Mouse (Mus musculus) heart, postnatal 14 days (tissue): ENCODE results near the gene Tgfbr3l. TPM values are rescaled to one million over a fixed set of nuclear protein-coding genes. Genes with fewer than 3 reads are reported as not detected.

Experiments used
- DNase-seq, 2 experiments: peaks; one replicate each; pipeline ENCODE4 v3.0.0; 2021 to 2022
- intact Hi-C: fragments of 180-260 bp; cut with DNase I; formaldehyde crosslinking; loops from one replicate; pipeline ENCODE4 v1.15.1; 2025
- long read RNA-seq, 2 experiments: library from polyadenylated mRNA; stranded (forward); transcript quantifications; one replicate each; pipeline ENCODE4 v2.0.0; 2021
- total RNA-seq, 2 experiments: library from RNA; stranded (reverse); gene quantifications; 2 replicates each; pipeline ENCODE4 v1.2.3; 2021

Gene Tgfbr3l
- total RNA-seq: 1 to 10 TPM; 3.0 to 4.3 TPM
- long read RNA-seq, experiment 1, partial matches to known transcripts: 2 of 3 reads
- long read RNA-seq, experiment 1, other reads (novel, unspliced or antisense): 1 of 3 reads
- long read RNA-seq, experiment 2, partial matches to known transcripts: 2 of 2 reads
- long read RNA-seq, experiment 2, other reads (novel, unspliced or antisense): 0 of 2 reads

DNA sequence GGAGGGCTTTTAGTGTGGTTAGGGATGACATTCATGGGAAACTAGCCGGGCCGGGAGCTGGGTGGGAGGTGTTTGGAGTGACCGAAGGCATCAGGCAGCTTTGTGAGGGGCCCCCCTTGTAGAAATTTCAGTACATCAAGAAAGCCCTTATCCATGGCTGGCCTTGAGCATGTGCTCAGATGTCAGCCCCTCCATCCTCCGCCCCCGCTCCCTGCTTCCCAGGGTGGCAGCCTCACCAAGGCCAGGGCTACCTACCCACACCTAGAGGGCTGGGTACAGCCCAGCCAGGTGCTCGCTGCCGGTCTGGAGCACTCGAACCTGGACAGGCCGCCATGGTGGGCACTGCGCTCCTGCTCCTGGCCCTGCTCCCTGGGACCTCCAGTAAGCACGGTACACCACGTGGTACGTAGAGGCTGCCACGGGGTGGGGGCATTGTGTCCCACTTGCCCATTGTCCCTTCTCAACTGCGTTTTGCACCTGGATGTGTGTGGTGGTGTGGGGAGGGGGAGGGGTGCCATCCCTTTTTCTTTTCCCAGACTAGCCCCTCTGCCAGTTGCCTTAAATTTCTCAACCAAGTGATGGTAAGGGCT lies at the start of gene Tgfbr3l:
Gene Tgfbr3l (plus strand): TSS at position 264 of the 590 bp plus-strand sequence.
- intact Hi-C loops: no loop called here

DNA sequence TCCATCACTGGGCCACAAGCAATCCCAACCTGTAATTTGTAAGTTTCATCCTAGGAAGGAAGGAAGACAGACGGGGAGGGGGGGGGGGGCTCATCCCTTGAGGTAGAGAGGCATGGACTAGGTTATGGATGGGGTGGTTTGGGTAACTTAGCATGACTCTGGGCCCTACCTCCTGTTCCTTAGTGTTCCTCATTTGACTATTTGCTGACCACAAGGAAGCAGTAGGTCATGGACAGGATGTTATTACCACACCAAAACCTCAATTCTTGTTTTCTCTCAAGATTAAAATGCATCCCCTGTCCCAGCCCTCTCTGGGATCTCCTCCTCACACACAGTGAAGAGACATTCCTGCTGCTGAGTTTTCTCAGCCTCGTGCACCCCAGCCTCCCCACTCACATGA lies 46.7 kb upstream of the Tgfbr3l start:
- intact Hi-C loops: no loop called here

More for the DNA sequence above, at the start of gene Tgfbr3l:
- DNase-seq: no peak

DNA sequence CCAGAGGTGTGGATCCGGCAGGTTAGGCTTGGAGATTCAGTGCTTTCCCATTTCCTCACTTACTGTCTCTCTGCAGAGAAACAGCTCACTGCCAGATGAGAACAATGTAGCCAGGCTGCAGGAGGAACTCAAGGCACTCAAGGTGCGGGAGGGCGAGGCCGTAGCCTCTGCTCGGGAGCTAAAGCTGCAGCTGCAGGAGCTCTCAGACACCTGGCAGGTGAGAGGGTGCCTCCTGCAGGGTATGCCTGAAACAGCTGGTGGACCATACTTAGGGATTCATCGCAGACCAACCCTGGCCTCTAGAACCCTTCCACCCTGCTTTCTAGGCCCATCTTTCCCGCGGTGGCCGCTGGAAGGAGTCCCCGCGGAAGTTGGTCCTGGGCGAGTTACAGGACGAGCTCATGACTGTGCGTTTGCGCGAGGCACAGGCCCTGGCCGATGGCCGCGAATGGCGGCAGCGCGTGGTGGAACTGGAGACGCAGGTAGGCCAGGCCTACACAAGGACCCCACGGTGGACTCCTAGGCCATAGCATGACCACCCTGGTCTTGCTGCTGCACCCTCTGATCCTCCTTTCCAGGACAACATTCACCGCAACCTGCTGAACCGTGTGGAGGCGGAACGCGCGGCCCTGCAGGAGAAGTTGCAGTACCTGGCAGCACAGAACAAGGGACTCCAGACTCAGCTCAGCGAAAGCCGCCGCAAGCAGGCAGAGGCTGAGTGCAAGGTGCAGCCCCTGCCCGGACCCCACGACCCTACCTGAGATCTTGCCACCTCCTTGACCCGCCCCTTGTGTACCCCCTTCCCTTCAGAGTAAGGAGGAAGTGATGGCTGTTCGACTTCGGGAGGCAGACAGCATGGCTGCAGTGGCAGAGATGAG lies 42.5 kb upstream of the Tgfbr3l start:
- intact Hi-C loops: no loop called here
- no peak for DNase-seq

More for the DNA sequence above, 46.7 kb upstream of the Tgfbr3l start:
- no peak for DNase-seq

DNA sequence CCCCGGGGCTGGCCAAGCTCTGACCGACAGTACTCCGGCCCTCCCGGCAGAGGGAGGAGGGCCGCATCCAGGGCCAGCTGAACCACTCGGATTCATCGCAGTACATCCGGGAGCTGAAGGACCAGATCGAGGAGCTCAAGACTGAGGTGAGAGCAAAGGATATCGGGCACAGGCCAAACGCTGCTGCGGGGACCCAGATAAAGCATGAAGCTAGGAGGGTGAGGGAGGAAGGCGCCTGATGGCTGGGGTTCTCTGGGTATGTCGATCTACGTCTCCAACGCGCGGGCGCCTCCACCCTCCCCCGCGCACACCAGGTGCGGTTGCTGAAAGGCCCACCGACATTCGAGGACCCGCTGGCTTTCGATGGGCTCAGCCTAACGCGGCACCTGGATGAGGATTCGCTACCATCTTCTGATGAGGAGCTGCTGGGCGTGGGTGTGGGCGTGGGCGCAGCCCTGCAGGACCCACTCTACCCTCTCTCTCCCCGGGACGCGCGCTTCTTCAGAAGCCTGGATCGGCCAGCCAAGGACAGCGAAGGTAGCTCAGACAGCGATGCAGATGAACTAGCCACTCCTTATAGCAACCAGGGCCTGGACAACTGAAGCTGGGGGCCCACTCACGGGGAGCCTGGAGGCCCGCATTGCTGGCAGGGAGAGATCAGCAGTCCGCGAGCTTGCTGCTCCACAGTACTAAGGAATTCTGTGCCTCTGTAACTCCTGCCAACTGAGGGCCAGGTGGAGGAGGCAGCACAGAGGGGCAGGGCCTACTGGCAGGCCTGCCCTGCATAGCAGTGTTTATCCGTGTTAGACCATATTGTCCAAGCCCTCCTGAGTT lies 41.6 kb upstream of the Tgfbr3l start:
- no peak for DNase-seq
- intact Hi-C loops: no loop called here

DNA sequence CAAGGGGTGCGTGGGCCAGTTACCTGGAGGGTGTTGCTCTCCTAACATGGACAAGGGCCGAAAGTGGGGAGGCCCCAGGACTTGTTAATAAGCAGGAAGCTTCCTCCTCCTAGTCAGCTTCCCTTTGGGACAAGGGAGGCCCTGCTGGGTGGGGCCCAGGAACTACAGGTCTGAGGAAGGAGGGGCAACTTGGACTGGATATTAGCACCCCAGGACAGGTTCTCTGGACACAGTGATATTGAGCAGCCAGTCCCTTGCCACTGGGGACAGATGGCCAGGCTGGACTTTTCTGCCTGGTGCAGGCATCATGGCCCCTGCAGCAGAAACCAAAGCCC lies 41.0 kb upstream of the Tgfbr3l start:
- no peak for DNase-seq

DNA sequence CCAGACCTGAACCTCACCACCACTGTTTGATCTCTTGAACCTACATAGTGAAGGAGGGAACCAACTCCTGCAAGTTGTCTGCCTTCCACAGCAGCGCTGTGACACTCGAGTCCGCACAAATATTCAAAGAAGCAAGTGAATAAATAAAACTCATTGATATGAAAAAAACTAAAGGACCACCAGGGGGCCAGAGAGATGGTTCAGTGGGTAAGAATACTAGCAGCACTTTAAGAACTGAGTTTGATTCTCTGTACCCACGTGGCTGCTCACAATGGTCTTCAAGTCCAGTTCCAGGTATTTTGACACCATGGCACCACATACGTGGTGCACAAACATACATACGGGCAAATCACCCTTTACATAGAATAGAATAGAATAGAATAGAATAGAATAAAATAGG lies 36.9 kb upstream of the Tgfbr3l start:
- intact Hi-C loops: no loop called here
- no peak for DNase-seq

More for the DNA sequence above, 41.0 kb upstream of the Tgfbr3l start:
- intact Hi-C loops: no loop called here

DNA sequence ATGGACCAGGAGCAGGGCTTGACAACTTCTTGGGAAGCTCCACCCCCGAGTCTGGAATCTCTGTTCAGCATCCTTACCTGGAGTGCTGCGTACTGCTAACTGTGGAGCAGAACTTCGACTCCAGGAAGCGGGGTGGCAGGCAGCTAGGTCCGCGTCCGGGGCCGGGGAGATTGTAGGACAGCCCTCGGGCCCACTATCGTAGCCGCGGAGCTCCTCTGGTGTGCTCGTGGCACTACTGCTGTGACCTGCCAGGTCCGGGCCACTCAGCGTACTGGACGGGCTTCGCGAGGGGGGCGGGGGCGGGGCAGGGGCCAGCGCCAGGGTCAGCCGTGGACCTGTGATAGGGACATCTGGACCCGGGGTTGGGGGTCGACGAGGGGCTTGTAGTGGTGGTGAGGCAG lies 35.2 kb upstream of the Tgfbr3l start:
- DNase-seq: peak in 1 of 2 experiments; percentile 16
- intact Hi-C loops: no loop called here

DNA sequence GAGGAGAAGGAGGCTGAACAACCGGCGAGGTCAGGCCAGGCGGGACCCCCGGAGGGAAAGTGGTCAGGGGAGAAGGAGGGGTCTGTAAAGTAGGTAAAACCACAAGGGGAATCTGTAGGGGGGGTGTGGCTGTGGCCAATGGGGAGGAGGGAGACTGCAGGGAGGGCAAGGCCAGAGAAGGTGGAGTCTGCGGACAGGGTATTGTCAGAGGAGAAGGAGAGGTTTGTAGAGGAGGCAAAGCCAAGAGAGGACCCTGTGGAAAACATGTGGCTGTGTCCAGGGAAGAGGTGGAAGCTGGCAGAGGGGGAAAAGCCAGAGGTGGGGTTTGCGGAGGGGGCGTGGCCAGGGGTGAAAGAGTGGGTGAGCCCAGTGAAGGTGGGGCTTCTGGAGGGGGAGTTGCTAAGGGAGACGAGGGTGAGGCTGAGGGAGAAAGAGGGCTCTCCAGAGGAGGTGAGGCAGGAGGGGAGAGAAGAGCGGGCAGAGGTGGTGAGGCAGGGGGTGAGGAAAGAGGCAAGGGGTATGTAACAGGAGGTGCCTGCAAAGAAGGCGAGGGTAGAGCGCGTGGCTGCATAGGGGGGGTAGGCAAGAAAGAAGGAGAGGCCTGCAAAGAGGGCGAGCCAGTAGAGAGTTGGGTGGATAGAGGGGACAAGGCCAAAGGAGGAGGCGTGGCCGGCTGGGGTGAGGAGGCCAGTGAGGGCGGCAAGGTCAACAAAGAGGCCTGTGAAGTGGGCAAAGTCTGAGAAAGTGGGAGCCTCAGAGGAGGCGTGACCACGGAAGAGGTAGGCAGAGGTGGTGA lies 34.6 kb upstream of the Tgfbr3l start:
- intact Hi-C loops: no loop called here
- peak; percentile 37 to 40 for DNase-seq

DNA sequence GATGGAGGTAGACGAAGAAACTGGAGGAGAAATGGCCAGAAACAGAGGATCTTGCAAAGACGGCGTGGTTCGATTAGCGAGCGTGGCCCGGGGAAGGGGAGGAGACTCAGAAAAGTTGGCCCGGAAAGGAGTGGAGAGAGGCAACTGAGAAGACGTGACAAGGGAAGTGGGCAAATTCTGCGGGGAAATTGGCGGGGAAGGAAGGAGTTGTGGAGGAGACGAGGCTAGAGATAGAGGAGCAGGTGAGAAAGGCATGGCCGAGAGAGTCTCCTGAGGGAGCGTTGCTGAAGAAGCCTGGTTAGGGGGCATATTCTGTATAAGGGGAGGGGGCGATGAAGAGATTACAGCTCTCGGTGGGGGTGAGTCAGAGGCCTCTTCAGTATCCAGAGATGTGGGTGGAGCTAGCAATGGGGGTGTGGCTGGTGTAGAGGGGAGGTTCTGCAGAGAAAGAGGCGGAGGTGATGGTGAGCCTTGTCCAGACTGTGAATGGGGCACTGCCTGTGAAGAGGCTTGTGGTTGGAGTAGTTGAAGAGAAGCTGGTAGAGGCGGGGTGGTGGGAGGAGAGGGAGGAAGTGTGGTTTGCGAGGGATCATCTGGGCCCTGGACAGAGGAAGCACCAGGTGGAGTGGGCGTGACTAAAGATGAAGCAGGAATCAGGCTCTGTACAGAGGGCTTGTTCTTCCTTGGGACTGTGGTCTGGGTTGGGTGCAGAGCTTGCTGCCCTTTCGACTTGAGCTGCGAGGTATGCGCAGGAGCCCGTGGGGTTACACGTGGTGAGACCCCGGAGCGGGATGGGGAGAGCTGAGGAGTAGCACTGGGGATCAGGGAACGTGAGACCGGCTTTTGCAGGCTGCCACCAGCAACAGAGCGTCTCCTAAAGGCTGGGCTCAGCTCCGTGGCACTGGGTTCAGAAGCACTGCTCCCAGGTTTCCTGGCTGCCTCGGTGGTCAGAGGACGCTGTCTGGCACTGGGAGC lies 33.7 kb upstream of the Tgfbr3l start:
- peak in 1 of 2 experiments; percentile 40 for DNase-seq
- intact Hi-C loops: no loop called here

DNA sequence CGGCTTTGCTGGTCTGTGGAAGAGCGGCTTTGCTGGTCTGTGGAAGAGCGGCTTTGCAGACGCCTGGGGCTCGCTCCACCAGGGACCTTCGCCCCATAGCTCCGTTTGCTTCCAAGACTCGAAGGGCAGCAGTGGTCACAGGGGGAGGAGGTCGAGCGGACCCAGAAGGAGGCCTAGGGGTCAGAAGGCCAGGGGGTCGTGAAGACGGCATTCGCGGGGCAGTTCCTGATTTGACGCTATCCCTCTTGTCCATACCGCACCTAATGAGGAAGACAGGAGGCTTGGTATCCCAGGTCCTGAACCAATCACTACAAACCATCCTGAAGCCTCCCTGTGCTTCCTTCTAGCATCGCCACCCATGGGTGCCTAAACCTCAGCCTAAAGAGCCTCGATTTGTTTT lies 31.7 kb upstream of the Tgfbr3l start:
- intact Hi-C loops: no loop called here
- DNase-seq: no peak

DNA sequence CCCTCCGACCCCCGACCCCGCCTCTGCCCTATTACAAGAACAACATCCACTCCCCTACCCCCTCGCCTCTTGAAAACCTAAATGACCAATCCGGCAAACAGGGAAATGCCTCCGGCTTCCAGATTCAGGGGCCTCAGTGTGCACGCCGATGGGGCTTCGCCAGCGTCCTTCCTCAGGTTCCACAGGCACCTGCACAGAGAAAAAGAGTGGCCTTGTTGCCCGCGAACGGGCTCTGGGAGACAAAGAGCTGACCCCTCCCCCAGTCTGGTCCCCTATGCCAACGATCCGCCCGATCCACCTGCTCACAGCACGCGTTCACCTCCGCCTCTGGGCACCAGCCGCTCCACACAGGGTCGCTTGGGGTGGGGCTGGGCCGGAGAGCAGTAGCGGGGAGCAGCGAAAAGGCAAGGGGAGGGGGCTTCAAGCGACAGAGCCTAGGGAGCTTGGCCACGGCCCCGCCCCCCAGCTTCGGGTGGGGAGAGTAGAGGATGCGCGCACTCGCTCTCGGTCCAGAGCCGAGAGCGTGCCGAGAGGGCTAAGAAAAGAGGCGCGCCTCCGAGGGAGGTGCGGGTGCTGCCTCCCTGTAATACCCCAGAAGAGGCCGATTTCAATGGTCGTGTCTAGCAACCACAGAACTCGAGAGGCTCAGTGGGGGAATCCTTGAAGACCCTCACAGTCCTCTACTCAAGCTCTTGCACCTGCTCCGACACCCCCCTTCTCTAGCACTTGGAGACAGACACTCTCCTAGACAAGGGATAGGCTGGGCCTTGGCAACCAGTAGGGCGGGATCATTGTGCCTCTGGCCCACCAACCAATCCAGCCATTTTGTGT lies 31.0 kb upstream of the Tgfbr3l start, which contains the start of gene Prr36:
Gene Prr36 (minus strand): TSS at position 669 of the 831 bp plus-strand sequence.
- DNase-seq: no peak

DNA sequence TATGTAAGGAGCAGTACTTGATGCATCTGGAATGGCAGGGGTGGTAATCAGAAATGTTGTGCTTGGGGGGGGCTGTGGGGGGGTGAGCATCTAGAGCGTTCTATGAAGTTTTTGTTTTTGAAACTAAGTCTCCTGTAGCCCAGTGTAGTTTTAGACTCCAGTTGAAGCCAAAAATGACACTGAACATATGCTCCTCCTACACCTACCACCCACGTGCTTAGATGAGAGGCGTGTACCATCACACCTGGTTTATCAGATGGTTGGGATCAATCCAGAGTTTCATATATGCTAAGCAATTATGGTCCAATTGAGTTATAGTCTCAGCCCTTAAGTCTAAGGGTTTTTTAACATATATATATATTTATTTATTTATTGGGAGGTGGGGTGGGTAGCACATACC lies 28.4 kb upstream of the Tgfbr3l start:
- no peak for DNase-seq
- intact Hi-C loops: no loop called here

More for the DNA sequence above, 31.0 kb upstream of the Tgfbr3l start, which contains the start of gene Prr36:
- intact Hi-C loops: no loop called here

DNA sequence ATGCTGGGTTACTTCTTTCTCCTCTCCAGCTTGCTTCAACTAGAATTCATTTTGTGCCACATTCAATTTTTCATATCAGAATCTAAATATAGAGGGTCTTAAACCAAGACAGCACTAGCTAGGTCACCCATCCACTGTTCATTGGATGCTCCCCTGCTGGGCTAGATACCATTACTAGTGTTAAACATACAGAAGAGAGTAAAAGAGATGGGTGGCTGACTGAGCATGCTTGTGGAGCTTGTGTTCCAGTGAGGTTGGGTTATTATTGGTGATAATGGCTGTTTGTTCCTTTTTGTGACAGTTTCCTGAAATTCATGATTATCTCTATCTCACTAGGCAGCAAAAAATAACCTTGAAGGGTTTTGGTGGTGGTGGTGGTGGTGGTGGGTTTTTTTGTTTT lies 26.0 kb upstream of the Tgfbr3l start:
- intact Hi-C loops: no loop called here
- no peak for DNase-seq

DNA sequence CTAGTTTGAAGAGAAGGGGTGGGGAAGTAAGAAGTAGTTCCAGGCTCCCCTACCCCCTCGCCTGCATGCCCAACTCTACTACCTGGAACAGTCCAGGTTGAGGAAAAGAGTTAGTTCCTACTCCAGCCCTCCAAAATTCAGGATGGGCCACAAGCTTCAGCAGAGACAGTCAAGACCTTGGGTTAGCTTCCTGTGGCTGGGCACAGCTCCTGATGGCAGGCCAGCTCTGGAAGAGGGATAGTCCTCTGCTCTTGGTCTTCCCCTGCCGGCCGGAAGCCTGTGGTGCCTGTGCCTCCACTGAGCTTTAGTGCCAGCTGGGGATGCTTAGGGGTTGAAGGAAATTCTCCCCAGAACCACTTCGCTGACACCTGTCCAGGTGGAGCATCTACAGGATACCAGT lies 21.7 kb upstream of the Tgfbr3l start:
- no peak for DNase-seq
- intact Hi-C loops: no loop called here

DNA sequence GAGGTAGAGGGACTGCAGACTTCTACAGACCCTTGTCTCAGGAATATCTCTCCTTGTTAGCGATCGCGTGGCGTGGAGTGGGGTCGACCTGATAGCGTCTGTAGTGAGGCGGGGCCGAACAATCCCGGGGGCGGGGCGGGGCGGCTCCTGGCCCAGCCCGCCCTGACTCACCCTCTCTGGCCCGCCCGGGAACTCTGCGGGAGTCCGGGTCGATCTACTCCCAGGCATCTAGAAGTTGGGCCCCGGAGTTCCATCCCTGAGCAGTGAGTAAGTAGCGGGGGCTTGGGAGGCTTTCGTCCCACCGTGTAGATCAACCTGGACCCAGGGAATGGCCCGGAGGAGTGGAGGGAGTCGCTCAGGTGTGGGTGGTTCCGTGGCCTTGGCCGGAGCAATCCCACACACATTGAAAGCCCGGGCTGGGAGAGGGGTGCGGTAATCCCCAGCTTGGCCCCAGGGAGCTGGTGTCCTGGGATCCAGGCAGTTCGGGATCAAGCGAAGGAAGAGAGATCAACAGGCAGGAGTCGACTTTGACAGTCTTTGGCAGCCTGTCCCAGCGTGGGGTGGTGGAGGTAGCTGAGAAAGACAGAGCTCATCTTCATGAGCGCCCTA lies 21.2 kb upstream of the Tgfbr3l start, which contains the start of gene Lrrc8e:
Gene Lrrc8e (plus strand): TSS at position 89 of the 609 bp plus-strand sequence.
- intact Hi-C loops: no loop called here
- no peak for DNase-seq

DNA sequence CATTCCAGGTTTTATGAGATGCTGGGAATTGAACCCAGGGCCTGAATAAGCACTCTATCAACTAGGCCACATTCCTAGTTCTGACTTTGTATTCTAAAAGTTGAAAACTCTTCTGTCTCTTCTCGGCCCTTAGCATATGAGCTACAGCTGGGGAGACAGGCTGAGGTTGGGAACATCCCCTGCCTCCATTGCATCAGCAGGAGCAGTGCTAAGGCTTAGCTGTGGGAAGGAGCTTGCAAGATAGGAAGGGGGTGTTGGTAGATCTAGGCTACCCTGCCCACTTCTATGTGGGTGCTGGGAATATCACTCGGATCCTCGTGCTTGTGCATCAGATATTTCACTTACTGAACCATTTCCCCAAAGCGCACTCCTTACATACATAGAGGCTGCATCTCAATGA lies 20.1 kb upstream of the Tgfbr3l start:
- no peak for DNase-seq
- intact Hi-C loops: no loop called here

DNA sequence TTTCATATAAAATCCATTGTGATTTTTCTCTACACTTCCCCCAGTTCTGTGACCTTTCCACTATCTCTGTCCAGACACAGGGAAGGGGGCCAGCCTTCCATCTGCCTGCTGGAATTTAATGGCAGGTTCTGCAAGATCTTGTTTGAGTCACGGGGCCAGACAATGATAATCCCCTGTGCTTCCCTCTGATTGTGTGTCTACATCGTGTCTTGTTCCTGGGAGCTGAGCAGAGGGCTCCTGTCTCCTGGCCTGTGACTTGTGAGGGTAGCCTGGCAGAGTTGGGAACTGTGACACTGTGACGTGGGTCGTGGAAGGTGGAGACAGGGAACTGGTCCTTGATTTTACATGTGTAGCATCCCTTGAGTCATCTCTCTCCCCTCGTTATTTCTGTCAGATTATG lies 18.2 kb upstream of the Tgfbr3l start:
- intact Hi-C loops: loop anchor here (10.0 kb wide), 1 partner anchor 445 kb away; no protein-coding TSS in a partner anchor
- no peak for DNase-seq
